Mouse (Mus musculus) Patski (cell line): Measurements from ENCODE around the gene 4930442H23Rik. TPM values are rescaled to one million over a fixed set of nuclear protein-coding genes. Genes with fewer than 3 reads are reported as not detected.
"Not testable (repeated sequence)": the region's sequence is repeated elsewhere in the genome, so short reads cannot be mapped to it uniquely, and the experiment has no call there.

Experiments
- ATAC-seq: fragments of 100-300 bp; one replicate; pipeline ENCODE4 v1.8.0; 2021
- CTCF ChIA-PET: fragments of 350-600 bp; sonication (Branson Sonifier 250); formaldehyde crosslinking; loops from one replicate; lab custom pipeline; 2022; ENCODE audit warnings: inconsistent platforms; lab: Charles Lee
- POLR2A ChIA-PET: fragments of 350-600 bp; sonication (Branson Sonifier 250); formaldehyde crosslinking; loops from one replicate; lab custom pipeline; 2022; ENCODE audit warnings: antibody characterized with exemption, inconsistent platforms; lab: Charles Lee
- DNase-seq: peaks from one replicate; pipeline ENCODE4 v3.0.0-alpha.2; 2011; ENCODE audit warnings: low read depth, low spot score
- H3K27me3 ChIP-seq: fragments of 371-371 bp; one replicate; pipeline ENCODE4 v1.5.1; 2021
- CTCF ChIP-seq: fragments of 100-300 bp; IDR thresholded peaks from one replicate; pipeline ENCODE4 v1.5.1; 2021
- in situ Hi-C: fragments of 300-500 bp; cut with MboI; formaldehyde crosslinking; loops from 3 replicates; pipeline ENCODE4 v1.11.1; 2018; ENCODE audit warnings: low pct_unique_long_range_greater_than_20kb, mixed read lengths
- polyA plus RNA-seq: library from polyadenylated mRNA; unstranded; gene quantifications from one replicate; pipeline ENCODE4 v1.2.3, GENCODE M21; 2021

The 4930442H23Rik gene
- polyA plus RNA-seq = 0.50 TPM

GRCm38 (mm10) chr10:81183805-81184204 is at the start of gene 4930442H23Rik:
Gene 4930442H23Rik (minus strand): TSS chr10:81183849.
- CTCF ChIA-PET = interaction anchor here (0.8 kb wide), 1 partner anchor 105 kb away, joined by 3 read pairs; no protein-coding TSS in a partner anchor
- in situ Hi-C loops = no loop called here

GRCm38 (mm10) chr10:81233226-81233585 is 49.6 kb upstream of the 4930442H23Rik start:
- in situ Hi-C loops = no loop called here
- ChIA-PET POLR2A (interaction anchor here (0.6 to 0.9 kb wide), 2 partner anchors 16 to 1534 kb away, joined by 3 to 7 read pairs; no protein-coding TSS in a partner anchor), CTCF (no interaction called here)
- DNase-seq (no peak), ATAC-seq (peak; percentile 6)
- no peaks in the 10 kb centered on the region for H3K27me3 ChIP-seq
- no peak for TF ChIP-seq CTCF

More at GRCm38 (mm10) chr10:81183805-81184204, at the start of gene 4930442H23Rik:
- no peak for ATAC-seq
- no peak for DNase-seq
- H3K27me3 ChIP-seq = no peaks in the 10 kb centered on the region
- TF ChIP-seq CTCF = no peak
- POLR2A ChIA-PET = interaction anchor here (1.4 kb wide), 1 partner anchor 9 kb away, joined by 6 read pairs; no protein-coding TSS in a partner anchor

GRCm38 (mm10) chr10:81232580-81233225 is 49.1 kb upstream of the 4930442H23Rik start, which contains the start of gene Zfr2:
Gene Zfr2 (plus strand): TSS chr10:81233155.
- peaks cover 2% of the 10 kb centered on the region for H3K27me3 ChIP-seq
- ATAC-seq = peak; percentile 83
- no peak for TF ChIP-seq CTCF
- DNase-seq = peak; percentile 57
- CTCF ChIA-PET = no interaction called here
- in situ Hi-C loops = no loop called here
- POLR2A ChIA-PET = interaction anchor here (0.6 to 0.9 kb wide), 2 partner anchors 15 to 1535 kb away, joined by 3 to 7 read pairs; no protein-coding TSS in a partner anchor

GRCm38 (mm10) chr10:81231436-81231835 is 47.8 kb upstream of the 4930442H23Rik start:
- ChIA-PET CTCF (no interaction called here), POLR2A (interaction anchor here (0.6 to 1.5 kb wide), 3 partner anchors 21 to 1091 kb away, joined by 3 to 5 read pairs (median 4); no protein-coding TSS in a partner anchor)
- ATAC-seq (no peak), DNase-seq (no peak)
- in situ Hi-C loops = no loop called here
- TF ChIP-seq CTCF = no peak
- peaks cover 2% of the 10 kb centered on the region for H3K27me3 ChIP-seq

GRCm38 (mm10) chr10:81230438-81231332 is 47.0 kb upstream of the 4930442H23Rik start, which contains the start of gene Atcay:
Gene Atcay (minus strand): TSS chr10:81230833.
- no peak for TF ChIP-seq CTCF
- in situ Hi-C loops = no loop called here
- POLR2A ChIA-PET = interaction anchor here (1.1 to 1.5 kb wide), 2 partner anchors 20 to 38 kb away, joined by 3 to 4 read pairs; no protein-coding TSS in a partner anchor
- DNase-seq (no peak), ATAC-seq (no peak)
- CTCF ChIA-PET = no interaction called here
- H3K27me3 ChIP-seq = peaks cover 2% of the 10 kb centered on the region

GRCm38 (mm10) chr10:81229735-81230437 is 46.2 kb upstream of the 4930442H23Rik start:
- ChIA-PET POLR2A (interaction anchor here (1.1 kb wide), 1 partner anchor 19 kb away, joined by 3 read pairs; no protein-coding TSS in a partner anchor), CTCF (no interaction called here)
- H3K27me3 ChIP-seq = peaks cover 2% of the 10 kb centered on the region
- in situ Hi-C loops = no loop called here
- ATAC-seq (no peak), DNase-seq (no peak)
- TF ChIP-seq CTCF = no peak

GRCm38 (mm10) chr10:81223731-81224130 is 40.1 kb upstream of the 4930442H23Rik start:
- H3K27me3 ChIP-seq, ATAC-seq, DNase-seq, in situ Hi-C loops: not testable (repeated sequence)
- CTCF ChIA-PET = interaction anchor here (0.9 to 3.2 kb wide), 3 partner anchors 25 to 96 kb away, joined by 3 to 8 read pairs (median 7); no protein-coding TSS in a partner anchor
- POLR2A ChIA-PET = interaction anchor here (1.3 to 1.4 kb wide), 2 partner anchors 10 to 30 kb away, joined by 3 to 8 read pairs; no protein-coding TSS in a partner anchor

GRCm38 (mm10) chr10:81221402-81222015 is 37.9 kb upstream of the 4930442H23Rik start:
- POLR2A ChIA-PET = no interaction called here

GRCm38 (mm10) chr10:81217964-81218363 is 34.3 kb upstream of the 4930442H23Rik start:
- DNase-seq (no peak), ATAC-seq (peak; percentile 73)
- TF ChIP-seq CTCF = no peak
- H3K27me3 ChIP-seq = no peaks in the 10 kb centered on the region
- in situ Hi-C loops = no loop called here
- ChIA-PET POLR2A (interaction anchor here (0.9 to 2.2 kb wide), 3 partner anchors 10 to 26 kb away, joined by 3 to 4 read pairs (median 4); no protein-coding TSS in a partner anchor), CTCF (interaction anchor here (0.6 to 4.8 kb wide), 12 partner anchors 8 to 26 kb away, joined by 3 to 23 read pairs (median 6); partner anchors contain the start of gene Nmrk2)

More at GRCm38 (mm10) chr10:81221402-81222015, 37.9 kb upstream of the 4930442H23Rik start:
- CTCF ChIA-PET = interaction anchor here (1.6 kb wide), 1 partner anchor 37 kb away, joined by 4 read pairs; no protein-coding TSS in a partner anchor
- no peaks in the 10 kb centered on the region for H3K27me3 ChIP-seq
- in situ Hi-C loops = no loop called here
- DNase-seq (no peak), ATAC-seq (no peak)
- TF ChIP-seq CTCF = no peak

GRCm38 (mm10) chr10:81217267-81217666 is 33.6 kb upstream of the 4930442H23Rik start:
- H3K27me3 ChIP-seq, ATAC-seq, DNase-seq, in situ Hi-C loops: not testable (repeated sequence)
- ChIA-PET CTCF (interaction anchor here (0.6 to 4.8 kb wide), 13 partner anchors 8 to 26 kb away, joined by 3 to 23 read pairs (median 6); partner anchors contain the start of gene Nmrk2), POLR2A (interaction anchor here (0.8 to 2.2 kb wide), 3 partner anchors 9 to 22 kb away, joined by 3 to 4 read pairs (median 4); partner anchors contain the start of gene Zfr2)
